ENCODE assay signal across 7 mouse cellular contexts in genomic region chr10:126919067-126919466, GRCm38 (mm10). TPM values are rescaled to one million over a fixed set of nuclear protein-coding genes. Genes with fewer than 3 reads are reported as not detected.
A peak's percentile ranks its signal among the peaks of the same experiment; 100 is the strongest.
DNase-seq lines count a peak whose midpoint lies in the region; ATAC-seq lines count a peak whose summit lies in the region.

No protein-coding gene starts in this region.

- no peak overlapping the region for H3K27ac ChIP-seq in midbrain, embryonic 13.5 days

- no peak overlapping the region for H3K4me2 ChIP-seq in midbrain, embryonic 13.5 days (replicated peaks)

- no peaks in the 10 kb centered on the region for H3K36me3 ChIP-seq in midbrain, embryonic 13.5 days

- H3K9me3 ChIP-seq in midbrain, embryonic 13.5 days: peaks cover 5% of the 10 kb centered on the region; the same call in 1 of the 2 replicates

- no peak overlapping the region for H3K9ac ChIP-seq in midbrain, embryonic 13.5 days (replicated peaks)

- no peak overlapping the region for H3K4me3 ChIP-seq in midbrain, embryonic 13.5 days (replicated peaks)

- peak; percentile 86 for DNase-seq in adrenal gland, adult 8-10 months
- peak; percentile 90 for DNase-seq in embryo, embryonic 11.5 days (ENCODE audit: low read depth, low spot score)
- DNase-seq in gastrocnemius, postnatal 4 days (ENCODE audit: low spot score in 2 of 2): peak; percentile 88 to 91
- DNase-seq in kidney, adult 11 months: peak; percentile 84
- DNase-seq in left cerebral cortex, postnatal 4 days: peak; percentile 94
- peak; percentile 77 for DNase-seq in spleen, adult 12 weeks (ENCODE audit: low spot score)

- H3K27me3 ChIP-seq in midbrain, embryonic 13.5 days: peaks cover 5% of the 10 kb centered on the region; the same call in 1 of the 2 replicates

- H3K4me1 ChIP-seq in midbrain, embryonic 13.5 days (replicated peaks): no peaks in the 10 kb centered on the region

- ATAC-seq in midbrain, embryonic 13.5 days: peak; percentile 89

- intact Hi-C loops in left cerebral cortex, postnatal 4 days (cut with DNase I): loop anchor here (2.0 to 5.0 kb wide), 2 partner anchors 72 to 113 kb away; partner anchors contain the start of gene Tsfm

- 2% methylated on average over 9 of the region's 9 CpGs for WGBS in midbrain, embryonic 13.5 days

RNA-seq across cellular contexts. Expression of gene Atp23, which starts 17.9 kb away (rescaled TPM):
- 1 to 10 TPM; 7.6 to 8.8 (median 8.5) TPM for total RNA-seq in adrenal gland, adult 8-10 months (2022)
- total RNA-seq in gastrocnemius, postnatal 4 days (2021): 1 to 10 TPM; 4.3 to 5.4 TPM
- total RNA-seq in left cerebral cortex, postnatal 4 days (2021): 10 to 100 TPM in 1 of 2 experiments, 1 to 10 TPM in 1; 9.6 to 12.4 TPM
- 9.1 and 9.2 TPM in 2 replicates for polyA plus RNA-seq in midbrain, embryonic 13.5 days (2015; fragmentation: Nextera tagmentation; extraction: Ambion mirVana)

RNA-seq across cellular contexts. Expression of gene Ctdsp2, which starts 59.5 kb away (rescaled TPM):
- total RNA-seq in adrenal gland, adult 8-10 months (2022): 100 to 1,000 TPM; 140 to 170 (median 157) TPM
- 100 to 1,000 TPM; 194 to 205 TPM for total RNA-seq in gastrocnemius, postnatal 4 days (2021)
- 10 to 100 TPM; 57.6 to 61.4 TPM for total RNA-seq in left cerebral cortex, postnatal 4 days (2021)
- polyA plus RNA-seq in midbrain, embryonic 13.5 days (2015; fragmentation: Nextera tagmentation; extraction: Ambion mirVana): 18.7 and 23.6 TPM in 2 replicates
